Mouse (Mus musculus) hindbrain, embryonic 13.5 days (tissue): ENCODE measurements around the gene Hist2h2bb. TPM values are rescaled to one million over a fixed set of nuclear protein-coding genes. Genes with fewer than 3 reads are reported as not detected.
"Not testable (repeated sequence)": the region's sequence is repeated elsewhere in the genome, so short reads cannot be mapped to it uniquely, and the experiment has no call there.

ENCODE experiments used
- ATAC-seq: fragments of 200-750 bp; cut with Nextera tagmentation; 2 replicates; pipeline ENCODE4 v1.8.0; 2017; ENCODE audit warnings: moderate TSS enrichment; ENCODE audit not compliant: low FRiP score
- H3K27ac ChIP-seq: fragments of 300-500 bp; sonication (generic); 2 replicates; pipeline ENCODE4 v1.5.1; 2015; ENCODE audit warnings: inconsistent platforms, mild to moderate bottlenecking, moderate library complexity
- H3K27me3 ChIP-seq: fragments of 300-500 bp; sonication (generic); 2 replicates; pipeline ENCODE4 v1.6.1; 2015; ENCODE audit warnings: mild to moderate bottlenecking, inconsistent platforms
- H3K36me3 ChIP-seq: fragments of 300-500 bp; sonication (generic); 2 replicates; pipeline ENCODE4 v1.6.1; 2015; ENCODE audit warnings: mild to moderate bottlenecking, inconsistent platforms
- H3K4me1 ChIP-seq: fragments of 300-500 bp; sonication (generic); replicated peaks from 2 replicates; pipeline ENCODE4 v1.6.1; 2015; ENCODE audit warnings: inconsistent platforms
- H3K4me2 ChIP-seq: fragments of 300-500 bp; sonication (generic); 2 replicates; pipeline ENCODE4 v1.6.1; 2015; ENCODE audit warnings: inconsistent platforms, mild to moderate bottlenecking, moderate library complexity
- H3K4me3 ChIP-seq: fragments of 300-500 bp; sonication (generic); 2 replicates; pipeline ENCODE4 v1.5.1; 2015; ENCODE audit warnings: mild to moderate bottlenecking, inconsistent platforms
- H3K9ac ChIP-seq: fragments of 300-500 bp; sonication (generic); 2 replicates; pipeline ENCODE4 v1.6.1; 2015; ENCODE audit warnings: mild to moderate bottlenecking, inconsistent platforms
- H3K9me3 ChIP-seq: fragments of 300-500 bp; sonication (generic); 2 replicates; pipeline ENCODE4 v1.6.1; 2016; ENCODE audit warnings: inconsistent platforms
- WGBS: fragments of 180-500 bp; shearing (Covaris S2); methylation state at CpG from one replicate; pipeline ENCODE4 v1.1.7; 2015; 5-methylcytosine and 5-hydroxymethylcytosine counted together
- polyA plus RNA-seq: library from polyadenylated mRNA; unstranded; fragments of >200 nt; fragmentation: Nextera tagmentation; extraction: Ambion mirVana; gene quantifications from 2 replicates; pipeline ENCODE4 v1.2.1, GENCODE M21; 2015

Hist2h2bb gene
- polyA plus RNA-seq, 1 experiment from 2014 or later: 2.7 TPM

DNA sequence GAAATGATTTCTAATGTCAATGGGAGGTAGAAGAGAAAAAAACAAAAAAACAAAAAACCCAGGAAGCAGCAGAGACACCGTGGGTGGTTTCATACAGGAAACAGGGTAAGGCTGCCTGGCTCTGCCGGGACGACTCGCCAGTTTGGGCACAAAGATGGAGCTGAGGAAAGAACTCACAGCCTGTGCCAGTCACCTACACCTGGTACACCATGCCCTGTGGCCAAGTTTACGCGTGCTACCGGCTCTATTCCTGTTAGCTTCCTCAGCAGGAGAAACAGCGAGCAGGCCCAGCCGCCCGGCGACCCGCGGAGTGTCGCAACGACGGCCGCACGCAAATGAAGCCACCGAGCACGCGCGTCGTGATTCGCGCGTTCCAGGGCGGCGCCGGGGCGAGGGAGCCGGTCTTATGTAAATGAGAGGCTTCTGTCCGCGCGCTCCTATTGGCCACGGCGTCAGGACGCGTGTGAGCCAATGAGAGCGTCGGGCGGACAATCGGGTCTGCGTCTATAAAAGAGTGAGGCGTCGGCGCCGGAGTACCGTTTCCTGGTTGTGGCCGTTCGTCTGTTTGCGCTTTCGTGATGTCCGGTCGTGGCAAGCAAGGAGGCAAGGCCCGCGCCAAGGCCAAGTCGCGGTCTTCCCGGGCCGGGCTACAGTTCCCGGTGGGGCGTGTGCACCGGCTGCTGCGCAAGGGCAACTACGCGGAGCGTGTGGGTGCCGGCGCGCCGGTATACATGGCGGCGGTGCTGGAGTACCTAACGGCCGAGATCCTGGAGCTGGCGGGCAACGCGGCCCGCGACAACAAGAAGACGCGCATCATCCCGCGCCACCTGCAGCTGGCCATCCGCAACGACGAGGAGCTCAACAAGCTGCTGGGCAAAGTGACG, 24.3 kb upstream of the Hist2h2bb start, which contains the start of gene Hist2h2aa1:
Hist2h2aa1 (plus strand) TSS at position 495 of the 884 bp plus-strand sequence.
- not testable (repeated sequence) for H3K36me3 ChIP-seq, H3K9me3 ChIP-seq, H3K27me3 ChIP-seq
- Histone ChIP-seq H3K4me2 (peak within 1 kb of the TSS; percentile 66), H3K4me1 (peaks cover 32% of the 10 kb centered on the region), H3K9ac (peak within 1 kb of the TSS; percentile 80), H3K4me3 (peak within 1 kb of the TSS; percentile 50), H3K27ac (peak within 1 kb of the TSS; percentile 99)
- peak; percentile 90 for ATAC-seq
- WGBS: under 1% methylated on average over 36 of the region's 88 CpGs

DNA sequence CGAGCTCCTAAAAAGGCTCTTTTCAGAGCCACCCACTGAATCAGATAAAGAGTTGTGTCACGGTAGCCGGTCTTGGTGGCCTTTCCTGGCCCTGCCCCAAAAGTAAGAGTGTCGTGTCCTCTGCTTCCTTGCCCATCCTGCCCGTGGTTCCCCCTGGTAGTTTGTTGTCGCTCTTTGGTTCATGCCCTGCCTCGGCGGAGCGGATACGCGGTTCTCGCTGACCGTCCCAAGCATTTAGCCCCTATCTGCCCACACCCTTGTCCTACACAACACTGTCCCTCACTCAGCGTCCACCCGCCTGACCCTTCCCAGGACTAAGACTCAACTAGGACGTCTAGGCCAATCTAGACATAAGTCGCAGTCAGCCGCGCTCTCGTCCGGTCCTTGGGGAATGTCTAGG, 23.5 kb upstream of the Hist2h2bb start:
- Histone ChIP-seq H3K27ac (peak overlapping the region; percentile 76; the same call in 1 of the 2 replicates), H3K4me1 (peaks cover 28% of the 10 kb centered on the region), H3K9ac (peak overlapping the region; percentile 59; the same call in 1 of the 2 replicates), H3K4me2 (peak overlapping the region; percentile 49), H3K4me3 (peak overlapping the region; percentile 37)
- H3K9me3 ChIP-seq, H3K27me3 ChIP-seq, H3K36me3 ChIP-seq, ATAC-seq: not testable (repeated sequence)
- WGBS: under 1% methylated on average over 10 of the region's 21 CpGs

DNA sequence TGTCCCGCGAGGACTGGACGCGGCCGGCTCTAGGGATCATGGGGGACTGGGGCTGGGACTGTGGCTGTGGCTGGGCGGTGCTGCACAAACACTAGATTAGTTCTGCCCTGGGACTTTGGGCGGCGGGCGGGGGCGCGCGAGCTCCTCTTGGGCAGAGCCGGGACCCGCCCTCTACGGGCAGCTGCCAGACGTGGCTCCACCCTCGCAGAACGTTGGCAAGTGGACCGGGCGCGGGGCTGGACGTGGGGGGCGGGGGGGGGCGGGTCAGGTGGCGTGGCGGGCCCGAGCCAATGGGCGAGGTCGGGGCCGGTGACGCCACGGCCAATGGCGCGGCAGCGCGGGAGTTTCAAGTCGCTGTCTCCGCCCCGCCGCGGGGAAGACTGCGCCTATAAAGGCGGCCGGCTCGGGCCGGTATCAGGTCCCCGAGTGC, 23.1 kb upstream of the Hist2h2bb start, which contains the start of gene Hist2h3c1:
Hist2h3c1 (plus strand) TSS at position 259 of the 430 bp plus-strand sequence.
- not testable (repeated sequence) for H3K36me3 ChIP-seq, H3K9me3 ChIP-seq, H3K27me3 ChIP-seq
- Histone ChIP-seq H3K4me3 (peak within 1 kb of the TSS; percentile 37), H3K27ac (peak within 1 kb of the TSS; percentile 76; the same call in 1 of the 2 replicates), H3K4me1 (peaks cover 27% of the 10 kb centered on the region), H3K4me2 (peak within 1 kb of the TSS; percentile 53), H3K9ac (peak within 1 kb of the TSS; percentile 59; the same call in 1 of the 2 replicates)
- 3% methylated on average over 11 of the region's 47 CpGs for WGBS
- peak; percentile 91 for ATAC-seq

DNA sequence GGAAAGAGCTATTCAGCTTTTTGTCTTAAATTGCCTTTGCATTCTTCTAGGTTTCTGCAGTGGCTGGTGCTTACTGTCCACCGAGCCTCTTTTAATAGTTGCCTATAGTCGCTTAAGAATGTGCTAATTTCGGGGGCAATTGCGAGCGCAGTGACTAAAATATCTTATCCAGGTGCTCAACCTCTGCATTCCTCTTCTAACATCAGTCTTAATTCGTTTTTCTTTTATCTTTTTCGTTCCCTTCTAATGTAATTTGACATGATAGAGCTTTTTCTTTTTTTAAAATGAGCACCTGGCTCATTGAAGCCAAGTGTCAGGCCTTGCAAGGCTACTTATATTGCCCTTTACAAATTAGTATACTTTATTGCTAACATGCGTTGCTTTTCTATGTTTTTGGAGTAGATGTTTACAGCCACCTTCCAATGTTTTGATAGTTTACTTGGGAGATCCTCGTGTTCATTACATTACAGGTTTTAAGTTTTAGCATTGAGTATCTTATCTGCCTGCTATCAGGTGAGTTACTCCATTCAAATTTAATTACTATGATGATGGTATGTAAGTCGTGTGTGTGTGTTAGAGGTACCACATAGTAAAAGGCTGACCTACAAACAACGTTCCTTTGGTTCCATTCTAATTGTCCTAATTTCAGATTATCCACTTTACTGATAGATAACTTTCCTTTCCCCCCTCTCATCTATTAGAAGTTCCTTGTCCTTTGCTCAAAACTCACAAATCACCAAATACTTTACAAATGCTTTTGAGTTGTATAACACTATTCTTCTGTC, 22.0 kb upstream of the Hist2h2bb start:
- no peak overlapping the region for H3K27ac ChIP-seq
- H3K9me3 ChIP-seq: no peaks in the 10 kb centered on the region
- ATAC-seq: no peak
- peak overlapping the region; percentile 51; the same call in 1 of the 2 replicates for H3K9ac ChIP-seq
- H3K27me3 ChIP-seq: no peaks in the 10 kb centered on the region
- H3K4me3 ChIP-seq: peak overlapping the region; percentile 24
- H3K4me2 ChIP-seq: peak overlapping the region; percentile 53
- H3K36me3 ChIP-seq: no peaks in the 10 kb centered on the region
- WGBS: 4% methylated on average over 11 of the region's 11 CpGs
- H3K4me1 ChIP-seq: peaks cover 27% of the 10 kb centered on the region

DNA sequence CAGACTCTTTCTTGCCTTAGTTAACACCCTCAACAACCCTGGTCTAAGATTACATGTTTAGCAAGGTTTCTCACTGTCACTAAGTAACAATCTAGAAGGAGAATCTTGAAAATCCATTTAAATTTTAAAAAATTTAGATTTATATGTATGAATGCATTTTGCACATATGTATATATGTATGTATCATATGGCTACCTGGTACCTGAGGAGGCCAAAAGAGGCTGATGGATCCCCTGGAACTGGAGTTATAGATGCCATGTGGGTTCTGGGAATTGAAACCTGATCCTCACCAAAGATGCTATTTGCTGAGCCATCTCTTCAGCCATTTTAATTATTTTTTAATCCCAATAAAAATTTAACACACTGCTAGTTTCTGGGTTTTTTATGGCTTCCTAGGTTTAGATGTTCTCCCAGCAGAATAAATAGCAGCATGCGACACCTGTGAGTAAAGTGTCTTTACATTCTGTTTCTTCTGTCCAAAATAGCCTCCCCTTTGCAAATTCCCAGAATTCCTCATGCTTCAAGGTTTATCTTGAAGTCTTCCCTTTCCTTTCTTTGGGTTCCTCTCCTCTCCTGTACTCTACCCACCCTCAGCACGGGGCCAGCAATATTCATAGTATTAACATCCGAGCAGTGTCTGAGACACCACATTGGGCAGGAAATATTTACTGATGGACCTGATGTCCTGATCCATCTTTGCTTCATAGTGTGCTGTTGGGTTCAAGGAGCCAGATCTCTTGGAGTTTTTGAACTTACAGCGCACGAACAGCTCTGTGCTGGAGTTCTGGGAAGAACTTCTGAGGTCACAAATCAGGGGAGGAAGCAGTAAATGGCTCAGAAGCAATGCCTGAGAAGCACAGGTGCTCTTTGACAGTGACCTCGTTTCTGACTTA, 21.2 kb upstream of the Hist2h2bb start:
- no peak overlapping the region; the same call in 1 of the 2 replicates for H3K9ac ChIP-seq
- WGBS: 59% methylated on average over 6 of the region's 6 CpGs
- H3K9me3 ChIP-seq: no peaks in the 10 kb centered on the region
- H3K4me1 ChIP-seq: peaks cover 27% of the 10 kb centered on the region
- H3K27ac ChIP-seq: no peak overlapping the region
- peak overlapping the region; percentile 53 for H3K4me2 ChIP-seq
- no peak for ATAC-seq
- no peak overlapping the region; the same call in 1 of the 2 replicates for H3K4me3 ChIP-seq
- H3K36me3 ChIP-seq: no peaks in the 10 kb centered on the region
- H3K27me3 ChIP-seq: no peaks in the 10 kb centered on the region

DNA sequence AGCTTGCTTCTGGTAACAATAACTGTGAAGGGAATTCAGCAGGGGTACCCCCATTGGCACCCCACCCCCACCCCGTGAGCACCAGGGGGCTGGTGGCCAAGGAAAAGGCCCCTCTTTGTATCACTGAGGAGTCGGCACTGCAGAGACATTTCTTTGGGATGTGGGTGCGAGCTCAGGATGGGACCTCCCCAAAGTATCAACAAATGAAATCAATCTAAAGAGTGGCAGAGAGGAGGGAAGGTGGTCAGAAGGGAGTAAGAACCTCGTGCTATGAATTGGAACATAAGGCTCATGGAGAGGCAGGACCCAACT, 20.6 kb upstream of the Hist2h2bb start:
- Histone ChIP-seq H3K4me3 (no peak overlapping the region), H3K27me3 (no peaks in the 10 kb centered on the region), H3K27ac (no peak overlapping the region), H3K9ac (no peak overlapping the region), H3K4me2 (peak overlapping the region; percentile 32; the same call in 1 of the 2 replicates), H3K4me1 (peaks cover 22% of the 10 kb centered on the region), H3K36me3 (no peaks in the 10 kb centered on the region), H3K9me3 (no peaks in the 10 kb centered on the region)
- 55% methylated on average over 4 of the region's 4 CpGs for WGBS
- ATAC-seq: no peak

DNA sequence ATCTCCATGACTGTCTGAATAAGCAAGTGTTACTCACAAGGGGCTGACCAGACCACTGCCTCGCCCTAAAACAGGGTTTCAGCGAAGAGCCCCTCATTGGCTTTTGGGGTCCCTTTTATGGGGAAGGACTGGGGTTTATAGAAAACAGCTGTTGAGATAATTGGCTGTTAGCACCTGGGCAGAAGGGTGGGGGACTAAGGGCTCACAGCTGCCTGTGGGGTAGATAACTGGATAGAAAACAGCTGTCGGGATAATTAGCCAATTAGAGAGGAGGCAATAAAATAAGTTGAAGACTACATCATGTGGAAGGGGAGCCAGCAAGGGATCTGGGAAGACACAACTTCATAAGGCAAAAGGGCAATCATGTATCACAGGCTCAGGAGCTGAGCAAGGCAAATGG, 18.7 kb upstream of the Hist2h2bb start:
- H3K4me1 ChIP-seq: peaks cover 15% of the 10 kb centered on the region
- 92% methylated on average over 3 of the region's 3 CpGs for WGBS
- no peaks in the 10 kb centered on the region for H3K27me3 ChIP-seq
- H3K36me3 ChIP-seq: no peaks in the 10 kb centered on the region
- no peak for ATAC-seq
- H3K4me3 ChIP-seq: no peak overlapping the region
- H3K9me3 ChIP-seq: no peaks in the 10 kb centered on the region
- no peak overlapping the region for H3K4me2 ChIP-seq
- no peak overlapping the region for H3K27ac ChIP-seq
- H3K9ac ChIP-seq: no peak overlapping the region

DNA sequence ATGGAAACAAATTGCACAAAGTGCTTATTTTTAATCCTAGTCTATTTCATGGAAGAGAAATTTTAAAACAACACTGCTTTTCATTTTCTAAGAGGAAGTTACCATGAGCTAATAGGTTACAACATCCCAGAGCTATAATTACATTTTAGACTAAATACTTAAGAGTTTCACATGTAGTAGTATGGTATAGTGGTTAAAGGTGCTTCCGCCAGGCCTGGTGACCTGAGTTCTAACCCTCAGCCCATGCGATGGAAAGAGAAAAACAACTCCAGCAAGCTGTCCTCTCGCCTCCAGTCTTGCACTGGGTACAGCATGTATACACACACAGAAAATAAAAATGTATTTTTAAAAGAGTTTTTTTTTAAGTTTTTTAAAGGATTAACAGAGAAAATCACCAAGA, 17.8 kb upstream of the Hist2h2bb start:
- Histone ChIP-seq H3K9ac (no peak overlapping the region), H3K4me1 (peaks cover 15% of the 10 kb centered on the region), H3K36me3 (no peaks in the 10 kb centered on the region), H3K27ac (no peak overlapping the region), H3K27me3 (no peaks in the 10 kb centered on the region), H3K4me2 (no peak overlapping the region), H3K4me3 (no peak overlapping the region), H3K9me3 (no peaks in the 10 kb centered on the region)
- ATAC-seq: no peak
- 94% methylated on average over 3 of the region's 3 CpGs for WGBS

DNA sequence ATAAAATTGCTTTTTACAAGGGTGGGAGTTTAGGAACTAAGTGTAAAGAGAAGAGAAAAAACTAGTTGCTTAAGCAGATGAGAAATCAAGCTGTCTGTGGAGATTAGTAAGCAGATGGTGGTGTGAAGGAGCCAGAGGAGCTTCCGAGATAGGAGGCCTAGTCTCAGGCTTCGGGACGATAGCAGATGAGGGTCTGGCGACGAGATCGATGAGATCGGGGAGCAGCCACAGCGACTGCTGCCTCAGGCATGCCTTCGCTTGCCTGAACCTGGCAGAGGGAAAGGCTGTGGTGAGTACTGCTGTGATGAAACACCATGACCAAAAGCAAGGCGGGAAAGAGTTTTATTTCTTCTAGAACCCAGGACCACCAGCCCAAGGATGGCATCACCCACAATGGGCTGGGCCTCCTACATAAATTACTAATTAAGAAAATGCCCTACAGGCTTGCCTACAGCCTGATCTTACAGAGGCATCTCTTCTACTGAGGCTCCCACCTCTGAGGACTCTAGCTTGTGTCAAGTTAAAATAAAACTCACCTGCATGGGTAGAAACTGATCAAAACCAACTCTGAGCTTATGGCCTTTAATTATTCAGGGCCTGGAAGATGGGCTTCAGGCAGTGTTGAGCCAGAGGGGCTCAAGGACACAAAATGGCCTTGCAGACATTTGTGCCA, 14.7 kb upstream of the Hist2h2bb start:
- Histone ChIP-seq H3K27me3 (no peaks in the 10 kb centered on the region), H3K36me3 (no peaks in the 10 kb centered on the region), H3K9ac (no peak overlapping the region), H3K4me3 (no peak overlapping the region), H3K9me3 (no peaks in the 10 kb centered on the region), H3K27ac (no peak overlapping the region), H3K4me1 (no peaks in the 10 kb centered on the region), H3K4me2 (no peak overlapping the region)
- 56% methylated on average over 10 of the region's 10 CpGs for WGBS
- ATAC-seq: no peak

DNA sequence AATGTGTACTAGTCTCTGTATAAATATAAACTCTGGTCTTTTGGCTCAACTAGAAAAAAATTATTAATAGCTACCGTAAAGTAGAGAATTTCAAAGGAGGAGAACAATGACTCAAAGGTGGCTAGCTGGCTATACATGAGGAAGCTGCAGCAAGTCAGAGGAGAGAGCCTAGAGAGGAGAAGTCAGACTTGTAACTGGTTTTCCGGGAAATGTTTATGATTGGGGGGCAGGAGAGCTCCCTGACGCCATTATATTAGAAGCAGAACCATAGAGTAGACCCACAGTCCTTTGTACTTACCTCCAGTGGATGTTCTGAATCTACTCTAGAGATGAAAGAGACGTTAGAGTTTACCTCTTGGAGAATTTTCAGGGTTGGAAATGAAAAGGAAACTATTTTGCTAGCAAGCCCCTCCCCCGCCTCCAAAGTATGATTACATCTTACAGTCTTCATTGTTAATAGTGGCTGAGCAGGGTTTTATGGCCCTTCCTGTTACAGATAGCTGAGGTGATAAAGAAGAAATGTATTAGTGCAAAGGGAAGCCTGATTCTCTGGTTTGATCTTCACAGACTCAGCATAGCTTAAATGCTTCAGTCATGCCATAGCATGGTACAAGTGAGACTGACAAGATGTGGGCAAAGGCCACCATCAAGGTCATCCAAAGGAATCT, 13.5 kb upstream of the Hist2h2bb start:
- H3K9me3 ChIP-seq: no peaks in the 10 kb centered on the region
- H3K36me3 ChIP-seq: no peaks in the 10 kb centered on the region
- no peak overlapping the region for H3K4me3 ChIP-seq
- no peak for ATAC-seq
- H3K27me3 ChIP-seq: no peaks in the 10 kb centered on the region
- H3K27ac ChIP-seq: no peak overlapping the region
- no peaks in the 10 kb centered on the region for H3K4me1 ChIP-seq
- no peak overlapping the region for H3K4me2 ChIP-seq
- no peak overlapping the region for H3K9ac ChIP-seq
- WGBS: 86% methylated on average over 5 of the region's 5 CpGs

DNA sequence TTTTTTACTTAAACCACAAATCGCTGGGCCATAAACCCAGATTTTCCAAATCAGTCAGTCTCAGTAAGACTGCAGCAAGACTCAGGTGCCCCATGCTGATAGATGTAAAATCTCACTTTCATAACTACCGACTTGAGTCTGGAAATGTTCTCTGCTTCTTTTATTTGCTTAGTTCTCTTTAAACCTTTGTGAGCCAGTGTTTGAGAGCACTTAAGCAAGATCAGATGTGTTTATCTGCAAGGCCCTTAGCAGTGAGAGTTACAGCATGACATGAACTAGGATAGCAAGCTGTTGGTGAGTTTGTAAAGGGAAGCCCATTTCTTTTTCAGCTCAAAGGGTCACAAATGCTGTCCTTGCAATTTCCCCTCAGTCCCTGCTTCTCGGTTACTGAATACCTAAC, 12.4 kb upstream of the Hist2h2bb start:
- Histone ChIP-seq H3K36me3 (no peaks in the 10 kb centered on the region), H3K4me3 (no peak overlapping the region)
- ATAC-seq: no peak

More for the DNA sequence above, 12.4 kb upstream of the Hist2h2bb start:
- Histone ChIP-seq H3K4me2 (no peak overlapping the region), H3K27ac (no peak overlapping the region), H3K4me1 (peaks cover 7% of the 10 kb centered on the region), H3K9ac (no peak overlapping the region), H3K27me3 (no peaks in the 10 kb centered on the region), H3K9me3 (no peaks in the 10 kb centered on the region)
- WGBS: 88% methylated on average over 3 of the region's 3 CpGs
